Mouse (Mus musculus) bone marrow, adult 2 months (tissue): Measurements from ENCODE around the gene Hmgcl.

Experiments used
- CTCF ChIP-seq: fragments of 200-500 bp; IDR thresholded peaks from 2 replicates; pipeline ENCODE4 v1.5.1; 2011; ENCODE audit warnings: low read length, control low read depth; ENCODE audit not compliant: control insufficient read depth, insufficient read depth
- POLR2A ChIP-seq: fragments of 200-500 bp; IDR thresholded peaks from 2 replicates; pipeline ENCODE4 v1.6.1; 2011; ENCODE audit warnings: low read depth, mild to moderate bottlenecking, control low read depth, low read length, borderline replicate concordance; ENCODE audit not compliant: control insufficient read depth

GRCm38 (mm10) chr4:135970585-135970984 lies 24.3 kb downstream of the Hmgcl start:
- TF ChIP-seq CTCF, result no peak
- TF ChIP-seq POLR2A, result no peak
